Mouse (Mus musculus): ENCODE measurements around the gene Ell.

Gene Ell

GRCm38 (mm10) chr8:70615281-70615680 is 76.0 kb downstream of the Ell start:
- no peak for DNase-seq (ENCODE audit: low spot score)

GRCm38 (mm10) chr8:70615894-70616293 is 76.6 kb downstream of the Ell start, which contains the start of gene Lrrc25:
Lrrc25 (plus strand) TSS chr8:70616155.
- DNase-seq (ENCODE audit: low spot score): no peak

- DNase-seq (ENCODE audit: low spot score): no peak
Measured at GRCm38 (mm10) chr8:70616645-70617044, 77.4 kb downstream of the Ell start.

GRCm38 (mm10) chr8:70617985-70618384 is 78.7 kb downstream of the Ell start:
- DNase-seq (ENCODE audit: low spot score): no peak

- no peak for DNase-seq (ENCODE audit: low spot score)
Measured at GRCm38 (mm10) chr8:70618888-70619334, 79.7 kb downstream of the Ell start.

- DNase-seq (ENCODE audit: low spot score): no peak
Measured at GRCm38 (mm10) chr8:70622220-70622619, 83.0 kb downstream of the Ell start.

- DNase-seq (ENCODE audit: low spot score): no peak
Measured at GRCm38 (mm10) chr8:70625104-70625503, 85.8 kb downstream of the Ell start.

GRCm38 (mm10) chr8:70627041-70627440 is 87.8 kb downstream of the Ell start:
- no peak for DNase-seq (ENCODE audit: low spot score)

GRCm38 (mm10) chr8:70628986-70629490 is 89.8 kb downstream of the Ell start:
- DNase-seq (ENCODE audit: low spot score): no peak

GRCm38 (mm10) chr8:70629574-70630531 is 90.6 kb downstream of the Ell start:
- peak; percentile 89 for DNase-seq (ENCODE audit: low spot score)

GRCm38 (mm10) chr8:70630532-70631381 is 91.5 kb downstream of the Ell start:
- DNase-seq (ENCODE audit: low spot score): peak; percentile 79

- no peak for DNase-seq (ENCODE audit: low spot score)
Measured at GRCm38 (mm10) chr8:70631436-70631835, 92.2 kb downstream of the Ell start.

- DNase-seq (ENCODE audit: low spot score): no peak
Measured at GRCm38 (mm10) chr8:70632346-70632892, 93.2 kb downstream of the Ell start, which contains the start of gene Gdf15. Gdf15 (minus strand) TSS chr8:70632456.

- no peak for DNase-seq (ENCODE audit: low spot score)
Measured at GRCm38 (mm10) chr8:70634066-70634465, 94.8 kb downstream of the Ell start.

GRCm38 (mm10) chr8:70635527-70635926 is 96.3 kb downstream of the Ell start:
- DNase-seq (ENCODE audit: low spot score): no peak

- no peak for DNase-seq (ENCODE audit: low spot score)
Measured at GRCm38 (mm10) chr8:70636838-70637237, 97.6 kb downstream of the Ell start.

GRCm38 (mm10) chr8:70638752-70639151 is 99.5 kb downstream of the Ell start:
- no peak for DNase-seq (ENCODE audit: low spot score)

Data from testis, postnatal 14 days (tissue).